Mouse (Mus musculus): ENCODE results near the gene Abi1.
"Not testable (repeated sequence)": the region's sequence is repeated elsewhere in the genome, so short reads cannot be mapped to it uniquely, and the experiment has no call there.

Abi1 gene

DNA sequence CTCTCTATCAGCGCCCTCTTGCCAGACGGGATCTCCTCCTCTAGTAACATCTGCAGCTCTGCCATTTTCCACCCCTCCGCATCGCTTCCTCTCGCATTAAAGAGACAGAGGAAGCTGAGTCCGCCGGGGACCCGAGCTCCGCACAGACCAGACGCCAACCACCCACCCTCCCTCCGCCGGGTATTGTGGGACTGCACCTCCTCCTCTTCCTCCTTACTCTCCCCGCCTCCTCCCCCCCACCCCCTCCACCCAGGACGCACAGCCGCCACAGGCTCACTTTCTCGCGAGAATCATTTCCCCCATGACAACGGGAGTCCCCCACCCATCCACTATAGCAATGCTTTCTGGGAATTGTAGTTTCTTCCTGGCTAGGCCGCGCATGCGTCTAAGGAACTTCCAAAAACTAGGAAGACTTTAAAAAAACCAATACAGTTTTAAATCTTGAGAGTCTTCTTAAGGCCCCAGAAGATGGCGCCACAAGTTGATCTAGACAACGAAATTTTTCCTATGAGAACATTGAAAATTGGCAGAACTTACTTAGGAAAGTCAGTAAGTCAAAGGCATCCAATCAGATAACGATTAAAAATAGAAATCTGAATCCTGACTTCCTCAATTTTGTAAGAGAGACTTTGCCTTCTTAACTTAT, at the start of gene Abi1:
Gene Abi1 (minus strand): TSS at position 241 of the 646 bp plus-strand sequence.
- DNase-seq (ENCODE audit: low spot score), result peak; percentile 85

GRCm38 (mm10) chr2:23084540-23084939, 44.5 kb upstream of the Abi1 start:
- no peak for DNase-seq (ENCODE audit: low spot score)

DNA sequence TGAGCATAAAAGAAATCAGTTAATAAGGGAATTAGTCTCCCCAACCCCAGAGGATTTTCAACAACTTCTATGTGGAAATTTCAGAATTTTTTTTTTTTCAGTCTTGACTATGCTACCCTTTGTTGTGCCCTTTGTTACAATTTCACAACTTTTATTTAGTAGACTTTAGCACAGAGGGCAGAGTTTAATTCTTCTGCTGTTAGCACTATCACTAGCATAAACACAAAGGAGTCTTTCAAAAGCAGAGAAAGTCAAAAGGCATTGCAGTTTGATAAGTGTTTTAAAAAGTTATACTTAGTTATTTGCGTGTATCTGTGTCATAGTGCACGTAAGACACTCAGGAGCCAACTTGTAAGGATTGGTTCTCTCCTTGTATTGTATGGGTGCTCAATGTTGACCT, 38.5 kb upstream of the Abi1 start:
- DNase-seq (ENCODE audit: low spot score), result no peak

DNA sequence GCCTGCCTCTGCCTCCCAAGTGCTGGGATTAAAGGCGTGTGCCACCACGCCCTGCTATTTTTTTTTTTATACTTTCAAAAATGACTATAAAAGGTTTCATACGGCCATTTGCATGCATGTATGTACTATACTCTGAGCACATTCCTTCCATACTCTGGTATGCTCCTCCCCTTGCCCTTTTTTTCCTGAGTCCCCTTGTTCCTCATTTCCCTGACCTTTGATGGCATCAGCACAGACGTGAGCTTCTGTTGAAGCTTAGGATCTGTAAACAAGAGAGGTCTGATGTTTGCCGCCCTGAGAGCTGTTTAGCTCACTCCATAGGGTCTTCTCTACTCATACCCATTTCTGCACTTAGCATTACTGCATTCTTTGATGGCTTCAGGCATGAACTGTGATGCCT, 37.7 kb upstream of the Abi1 start:
- no peak for DNase-seq (ENCODE audit: low spot score)

GRCm38 (mm10) chr2:23076783-23077182, 36.7 kb upstream of the Abi1 start:
- DNase-seq (ENCODE audit: low spot score), result no peak

DNA sequence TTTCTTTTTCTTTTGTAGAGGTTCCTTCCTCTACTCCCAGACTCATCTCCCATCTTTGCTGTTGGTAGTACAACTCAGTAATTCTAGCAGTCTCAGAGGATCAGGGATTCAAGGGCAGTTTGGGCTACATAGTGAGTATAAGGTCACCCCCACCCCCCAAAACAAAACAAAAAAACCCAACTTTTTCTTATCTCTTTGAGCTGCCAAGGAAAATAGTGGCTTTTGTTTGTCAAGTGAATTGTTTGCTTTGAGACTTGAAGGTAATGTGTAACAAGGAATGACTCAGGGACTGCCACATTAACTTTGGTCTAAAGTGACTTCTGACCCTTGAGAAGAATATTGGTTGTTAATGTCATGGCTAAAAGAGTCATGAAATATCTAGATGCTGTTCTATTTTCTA, 35.8 kb upstream of the Abi1 start:
- no peak for DNase-seq (ENCODE audit: low spot score)

DNA sequence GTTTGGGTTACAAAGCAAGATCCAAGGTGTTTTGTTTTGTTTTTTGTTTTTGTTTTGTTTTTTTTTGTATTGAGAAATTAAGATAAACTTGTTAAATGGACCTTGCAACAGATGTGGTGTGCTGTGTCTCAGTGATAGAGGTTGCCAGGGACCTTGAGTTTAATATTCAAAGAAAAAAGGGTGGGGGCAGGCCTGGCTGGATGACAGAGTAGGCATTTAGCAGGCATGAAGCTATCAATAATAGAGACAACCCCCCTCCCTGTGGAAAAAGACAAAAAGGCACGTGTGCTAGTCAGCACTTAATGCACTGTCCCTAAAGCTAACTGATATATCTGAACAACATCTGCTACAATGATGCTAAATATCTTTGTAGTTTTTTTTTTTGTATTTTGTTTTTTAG, 31.4 kb upstream of the Abi1 start:
- DNase-seq (ENCODE audit: low spot score), result no peak

GRCm38 (mm10) chr2:23070491-23070890, 30.4 kb upstream of the Abi1 start:
- DNase-seq (ENCODE audit: low spot score), result no peak

- DNase-seq (ENCODE audit: low spot score), result peak; percentile 78
These were observed 29.1 kb upstream of the Abi1 start for GRCm38 (mm10) chr2:23068894-23069744.

DNA sequence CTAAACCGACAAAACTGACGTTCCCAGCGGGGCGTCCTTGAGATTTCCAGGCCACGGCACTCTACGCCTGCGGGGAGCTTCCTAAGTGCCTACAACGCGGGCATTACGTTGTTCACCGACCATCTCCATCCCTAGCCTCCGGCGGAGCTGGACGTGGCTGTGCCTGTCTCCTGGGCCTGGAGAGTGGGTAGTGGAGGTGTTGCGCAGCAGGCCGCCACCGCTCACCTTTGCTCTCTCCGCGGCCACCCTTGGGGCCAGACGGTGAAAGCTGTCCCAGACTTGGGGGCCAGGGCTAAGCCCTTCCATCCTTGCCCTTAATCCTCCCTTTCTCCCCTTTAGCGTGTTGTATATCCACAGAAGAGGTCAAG, 28.3 kb upstream of the Abi1 start:
- DNase-seq (ENCODE audit: low spot score), result no peak

GRCm38 (mm10) chr2:23067552-23068369, 27.7 kb upstream of the Abi1 start, which contains the start of gene Acbd5:
Gene Acbd5, plus strand, starts transcription at chr2:23068167.
- peak; percentile 82 for DNase-seq (ENCODE audit: low spot score)

- no peak for DNase-seq (ENCODE audit: low spot score)
These were observed 12.5 kb upstream of the Abi1 start for GRCm38 (mm10) chr2:23052523-23052922.

DNA sequence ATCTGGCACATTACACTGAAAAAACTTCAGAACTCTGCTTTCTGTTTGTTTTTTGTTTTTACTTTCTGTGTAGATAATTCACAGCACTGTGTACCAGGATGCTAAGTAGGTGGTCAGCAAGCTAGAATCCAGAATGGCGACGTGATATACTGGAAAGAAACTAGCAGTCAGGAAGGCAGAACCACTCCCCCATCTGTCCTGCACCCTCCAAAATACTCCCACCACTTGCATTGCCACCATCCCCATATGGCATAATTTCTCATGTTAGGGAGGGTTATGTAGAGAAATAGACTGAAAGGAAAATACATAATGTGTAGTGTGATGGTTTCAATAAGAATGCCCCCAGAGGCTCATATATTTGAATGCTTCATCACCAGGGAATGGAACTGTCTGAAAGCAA, 11.8 kb upstream of the Abi1 start:
- peak; percentile 40 for DNase-seq (ENCODE audit: low spot score)

GRCm38 (mm10) chr2:23048006-23048405, 8.0 kb upstream of the Abi1 start:
- DNase-seq (ENCODE audit: low spot score), result no peak

DNA sequence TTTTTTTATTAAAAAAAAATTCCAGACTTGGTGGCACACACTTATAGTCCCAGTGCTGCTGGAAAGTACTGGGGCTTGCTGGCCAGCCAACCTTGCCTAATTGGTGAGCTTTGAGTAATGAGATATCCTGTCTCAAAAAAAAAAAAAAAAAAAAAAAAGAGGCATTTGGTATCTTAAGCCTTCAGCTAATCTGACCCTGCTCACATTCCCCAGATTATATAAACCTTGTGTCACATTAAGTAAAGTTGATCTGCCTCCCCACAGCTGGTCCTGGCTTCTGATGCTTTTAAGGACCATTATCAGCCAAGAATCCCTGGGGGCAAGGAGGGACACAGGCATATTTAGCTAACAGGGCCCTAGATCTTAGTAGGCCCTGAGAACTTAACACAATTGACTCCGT, 5.7 kb upstream of the Abi1 start:
- DNase-seq (ENCODE audit: low spot score), result no peak

- DNase-seq (ENCODE audit: low spot score), result no peak
These were observed 2.1 kb upstream of the Abi1 start for GRCm38 (mm10) chr2:23042189-23042588.

GRCm38 (mm10) chr2:23041457-23041856, 1.4 kb upstream of the Abi1 start:
- no peak for DNase-seq (ENCODE audit: low spot score)

DNA sequence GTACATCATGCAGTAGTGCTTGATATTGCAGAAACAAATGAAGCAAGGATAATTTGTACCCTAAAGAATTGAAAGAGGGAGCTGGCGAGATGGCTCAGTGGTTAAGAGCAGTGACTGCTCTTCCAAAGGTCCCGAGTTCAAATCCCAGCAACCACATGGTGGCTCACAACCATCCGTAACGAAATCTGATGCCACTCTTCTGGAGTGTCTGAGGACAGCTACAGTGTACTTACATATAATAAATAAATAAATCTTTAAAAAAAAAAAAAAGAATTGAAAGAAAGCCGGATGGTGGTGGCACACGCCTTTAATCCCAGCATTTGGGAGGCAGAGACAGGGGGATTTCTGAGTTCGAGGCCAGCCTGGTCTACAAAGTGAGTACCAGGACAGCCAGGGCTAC, 649 bp upstream of the Abi1 start:
- DNase-seq (ENCODE audit: low spot score), result not testable (repeated sequence)

- DNase-seq (ENCODE audit: low spot score), result no peak
These were observed 700 bp downstream of the Abi1 start for GRCm38 (mm10) chr2:23039082-23040000.

DNA sequence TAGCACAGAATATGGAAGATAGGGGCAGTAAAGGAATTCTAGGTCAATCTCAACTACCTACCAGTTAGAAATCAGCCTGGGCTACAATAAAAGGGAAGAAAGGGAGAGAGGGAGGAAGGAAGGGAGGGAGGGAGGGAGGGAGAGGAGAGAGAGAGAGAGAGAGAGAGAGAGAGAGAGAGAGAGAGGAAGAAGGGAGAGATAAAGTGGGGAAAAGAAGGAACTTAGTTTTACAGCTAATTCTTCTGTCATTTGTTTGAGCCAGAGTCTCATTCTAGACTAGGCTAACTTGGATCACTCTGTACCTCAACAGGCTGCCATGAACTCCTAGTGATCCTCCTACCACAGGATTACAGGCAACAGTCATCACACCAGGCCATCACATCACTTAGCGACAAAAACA, 4.6 kb downstream of the Abi1 start:
- no peak for DNase-seq (ENCODE audit: low spot score)

- peak; percentile 35 for DNase-seq (ENCODE audit: low spot score)
These were observed 5.2 kb downstream of the Abi1 start for GRCm38 (mm10) chr2:23034692-23035435.
